Mouse (Mus musculus) layer of hippocampus, adult 2 months (tissue): ENCODE data around the gene Mrap2. TPM values are rescaled to one million over a fixed set of nuclear protein-coding genes. Genes with fewer than 3 reads are reported as not detected.

ENCODE experiments used
- DNase-seq, 2 experiments: peaks; one replicate each; pipeline ENCODE4 v3.0.0; 2022; ENCODE audit warnings: low spot score in 2 of 2
- H3K27ac ChIP-seq: fragments of 200-600 bp; 2 replicates; pipeline ENCODE4 v1.8.1; 2022
- H3K4me3 ChIP-seq: fragments of 200-600 bp; 2 replicates; pipeline ENCODE4 v1.8.1; 2022; ENCODE audit warnings: mild to moderate bottlenecking
- CTCF ChIP-seq: fragments of 200-600 bp; conservative IDR thresholded peaks from 2 replicates; pipeline ENCODE4 v1.8.1; 2022; ENCODE audit warnings: antibody characterized with exemption, mild to moderate bottlenecking, moderate library complexity
- total RNA-seq, 2 experiments: library from RNA; stranded (reverse); gene quantifications; 2 replicates each; pipeline ENCODE4 v1.2.3; 2021

Gene Mrap2
- total RNA-seq, 2 experiments from 2014 or later, result 3.0 to 4.0 TPM

DNA sequence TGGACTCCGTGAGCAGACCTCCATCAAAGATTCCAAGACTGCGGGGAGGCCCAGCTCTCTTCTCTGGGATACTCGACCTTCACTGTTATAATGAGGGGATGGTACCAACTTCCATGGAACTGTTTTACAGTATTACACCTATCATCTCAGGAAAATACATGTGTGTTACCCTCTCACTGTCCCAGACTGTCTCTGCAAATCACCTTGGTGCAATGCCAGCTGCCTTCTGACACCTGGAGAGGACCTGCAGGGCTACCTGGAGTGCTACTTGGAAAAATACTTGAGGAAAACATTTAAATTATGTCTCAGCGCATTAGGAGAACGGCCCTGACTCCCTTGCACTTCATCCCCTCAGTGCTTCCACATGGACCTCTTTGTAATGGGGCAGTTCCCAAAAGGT lies 56.3 kb downstream of the Mrap2 start:
- no peak for TF ChIP-seq CTCF
- no peak for DNase-seq
- Histone ChIP-seq H3K27ac (no peak overlapping the region), H3K4me3 (no peak overlapping the region)

DNA sequence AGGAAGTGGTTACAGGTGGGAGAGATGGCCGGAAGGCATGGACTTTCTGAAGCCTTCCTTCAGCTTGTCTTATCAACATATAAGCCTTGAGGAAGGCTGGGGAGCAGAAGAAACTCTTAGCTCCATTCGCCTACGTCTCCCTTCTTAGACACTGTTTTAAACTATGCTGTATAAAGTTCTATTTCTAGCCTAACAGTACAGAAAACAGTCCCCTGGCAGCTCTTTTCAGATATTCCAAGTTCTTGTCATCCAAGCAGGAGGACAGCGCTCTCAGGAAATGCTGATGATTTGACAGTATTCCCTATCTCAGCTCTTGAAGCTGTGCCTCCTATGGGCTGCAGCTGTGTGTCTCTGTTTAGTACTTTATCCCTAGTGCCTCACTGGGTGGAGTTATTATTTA lies 56.8 kb downstream of the Mrap2 start:
- Histone ChIP-seq H3K4me3 (no peak overlapping the region), H3K27ac (no peak overlapping the region)
- no peak for DNase-seq
- no peak for TF ChIP-seq CTCF

DNA sequence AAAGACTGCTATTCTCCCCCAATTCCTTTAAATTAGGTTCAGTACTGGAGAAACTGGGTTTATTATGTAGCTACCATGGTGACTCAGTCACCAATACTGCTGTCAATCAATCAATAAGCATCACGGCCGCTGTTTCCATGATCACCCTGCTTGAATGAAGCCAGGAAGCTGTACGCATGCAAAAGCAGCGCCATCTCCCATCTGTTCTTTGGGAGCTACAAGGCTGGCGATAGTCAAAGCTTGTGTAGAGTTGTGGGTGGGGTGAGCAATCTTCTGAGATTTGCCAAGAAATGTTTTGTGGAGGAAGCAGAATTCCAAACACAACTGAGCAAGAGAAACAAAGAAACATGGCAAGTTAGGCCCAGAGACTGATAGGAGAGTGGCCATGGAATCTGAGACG lies 58.3 kb downstream of the Mrap2 start:
- no peak for TF ChIP-seq CTCF
- peak; percentile 37 to 80 for DNase-seq
- Histone ChIP-seq H3K27ac (no peak overlapping the region), H3K4me3 (no peak overlapping the region)

DNA sequence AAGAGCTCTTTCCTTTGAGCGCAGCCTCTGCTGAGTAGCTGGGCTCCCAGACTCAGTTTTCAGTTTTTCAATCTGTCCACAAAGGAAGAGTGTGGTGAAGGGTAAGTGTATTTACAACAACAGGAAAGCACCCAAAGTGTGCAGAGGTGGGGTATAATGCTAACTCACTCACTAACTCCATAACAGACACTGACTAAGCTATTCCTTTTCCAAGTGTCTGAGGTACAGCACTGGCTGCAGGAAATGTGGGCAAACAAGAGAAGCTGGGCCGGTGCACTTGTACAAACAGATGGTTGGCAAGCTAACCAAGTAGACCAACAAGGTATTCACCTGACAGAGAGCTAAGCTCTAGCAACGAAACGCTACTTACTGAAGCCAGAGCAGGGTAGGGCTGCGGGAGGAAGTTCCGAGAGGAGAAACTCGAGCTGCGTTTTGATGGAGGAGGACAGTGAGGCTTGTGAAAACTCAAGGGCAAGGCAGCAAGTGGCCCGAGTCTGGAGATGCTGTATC lies 66.8 kb downstream of the Mrap2 start:
- DNase-seq, result no peak
- H3K27ac ChIP-seq, result no peak overlapping the region
- TF ChIP-seq CTCF, result no peak
- H3K4me3 ChIP-seq, result no peak overlapping the region

DNA sequence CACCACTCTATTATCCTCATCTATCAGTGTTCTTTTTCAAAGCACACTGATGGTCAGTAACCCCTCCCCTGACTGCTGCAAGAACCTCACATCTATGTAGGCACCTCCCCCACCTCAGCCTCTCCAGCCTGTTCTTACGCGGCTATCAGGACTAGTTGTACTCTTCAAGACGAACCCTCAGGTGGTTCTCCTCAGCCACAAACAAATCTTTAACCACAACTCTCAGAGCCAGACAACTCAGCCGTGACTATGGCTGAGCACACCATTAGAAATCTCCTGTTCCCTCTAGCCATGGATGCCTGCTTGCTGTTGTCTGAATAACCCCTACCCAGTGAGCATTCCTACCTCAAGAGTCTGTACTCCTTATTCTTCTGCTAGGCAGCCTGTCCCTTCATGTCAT lies 69.1 kb downstream of the Mrap2 start:
- TF ChIP-seq CTCF, result no peak
- DNase-seq, result no peak
- H3K27ac ChIP-seq, result no peak overlapping the region
- no peak overlapping the region for H3K4me3 ChIP-seq

Other genes with a start within 250 kb of the Mrap2 start
- gene Ripply2, start 128.8 kb upstream of the Mrap2 start, total RNA-seq, result 10 to 100 TPM; 11.1 to 12.1 TPM
- gene Cyb5r4, start 122.3 kb upstream of the Mrap2 start, total RNA-seq, result 10 to 100 TPM; 33.2 to 33.5 TPM
- gene Cep162, start 111.2 kb downstream of the Mrap2 start, total RNA-seq, result 10 to 100 TPM; 10.5 to 14.6 TPM